Mouse (Mus musculus): ENCODE measurements around the gene Tnxb. TPM values are rescaled to one million over a fixed set of nuclear protein-coding genes. Genes with fewer than 3 reads are reported as not detected.

Tnxb gene
- polyA plus RNA-seq, 1 experiment from 2014 or later, result 1.9 TPM

GRCm38 (mm10) chr17:34684253-34684893, 14.0 kb downstream of the Tnxb start:
- no peaks in the 10 kb centered on the region for H3K27me3 ChIP-seq (ENCODE audit: control insufficient read depth, insufficient read depth, low read length)
- WGBS, result 30% methylated on average over 9 of the region's 9 CpGs
- no peak overlapping the region for H3K9ac ChIP-seq (ENCODE audit: low read length)
- TF ChIP-seq CTCF (IDR thresholded peaks at IDR 0.05; ENCODE audit: low read depth), result no peak
- no peak for TF ChIP-seq EP300 (optimal IDR thresholded peaks at IDR 0.05)
- H3K27ac ChIP-seq (replicated peaks), result peak overlapping the region; percentile 88
- H3K36me3 ChIP-seq (ENCODE audit: control insufficient read depth, insufficient read depth, low read length), result no peaks in the 10 kb centered on the region; the same call in 1 of the 2 replicates
- DNase-seq (ENCODE audit: low spot score) (peak; percentile 49), ATAC-seq (ENCODE audit: low FRiP score, low TSS enrichment) (peak; percentile 69)
- no peak overlapping the region for H3K4me3 ChIP-seq (ENCODE audit: low read depth, low read length)
- no peak overlapping the region for H3K4me2 ChIP-seq (replicated peaks; ENCODE audit: low read depth)
- H3K4me1 ChIP-seq (replicated peaks; ENCODE audit: control insufficient read depth, insufficient read depth), result peaks cover 18% of the 10 kb centered on the region
- no peaks in the 10 kb centered on the region for H3K9me3 ChIP-seq (ENCODE audit: control insufficient read depth, low read length)

GRCm38 (mm10) chr17:34685120-34686110, 15.1 kb downstream of the Tnxb start:
- H3K9ac ChIP-seq (ENCODE audit: low read length), result no peak overlapping the region; the same call in 1 of the 2 replicates
- no peak overlapping the region for H3K4me3 ChIP-seq (ENCODE audit: low read depth, low read length)
- H3K9me3 ChIP-seq (ENCODE audit: control insufficient read depth, low read length), result no peaks in the 10 kb centered on the region
- H3K27me3 ChIP-seq (ENCODE audit: control insufficient read depth, insufficient read depth, low read length), result no peaks in the 10 kb centered on the region
- H3K4me2 ChIP-seq (replicated peaks; ENCODE audit: low read depth), result 0 out of 2 replicates have a peak overlapping the region, but pooled peaks have one; percentile 5
- DNase-seq (ENCODE audit: low spot score) (peak; percentile 57), ATAC-seq (ENCODE audit: low FRiP score, low TSS enrichment) (peak; percentile 73)
- H3K36me3 ChIP-seq (ENCODE audit: control insufficient read depth, insufficient read depth, low read length), result no peaks in the 10 kb centered on the region; the same call in 1 of the 2 replicates
- H3K4me1 ChIP-seq (replicated peaks; ENCODE audit: control insufficient read depth, insufficient read depth), result peaks cover 18% of the 10 kb centered on the region
- TF ChIP-seq CTCF (IDR thresholded peaks at IDR 0.05; ENCODE audit: low read depth) (no peak), EP300 (optimal IDR thresholded peaks at IDR 0.05) (no peak)
- 50% methylated on average over 28 of the region's 28 CpGs for WGBS
- H3K27ac ChIP-seq (replicated peaks), result peak overlapping the region; percentile 88

GRCm38 (mm10) chr17:34688889-34689288, 18.6 kb downstream of the Tnxb start:
- no peaks in the 10 kb centered on the region; the same call in 1 of the 2 replicates for H3K36me3 ChIP-seq (ENCODE audit: control insufficient read depth, insufficient read depth, low read length)
- no peak overlapping the region for H3K4me2 ChIP-seq (replicated peaks; ENCODE audit: low read depth)
- peaks cover 13% of the 10 kb centered on the region for H3K4me1 ChIP-seq (replicated peaks; ENCODE audit: control insufficient read depth, insufficient read depth)
- H3K4me3 ChIP-seq (ENCODE audit: low read depth, low read length), result no peak overlapping the region
- H3K27ac ChIP-seq (replicated peaks), result no peak overlapping the region
- DNase-seq (ENCODE audit: low spot score) (no peak), ATAC-seq (ENCODE audit: low FRiP score, low TSS enrichment) (no peak)
- 90% methylated on average over 7 of the region's 7 CpGs for WGBS
- no peaks in the 10 kb centered on the region for H3K27me3 ChIP-seq (ENCODE audit: control insufficient read depth, insufficient read depth, low read length)
- H3K9ac ChIP-seq (ENCODE audit: low read length), result no peak overlapping the region
- TF ChIP-seq CTCF (IDR thresholded peaks at IDR 0.05; ENCODE audit: low read depth) (no peak), EP300 (optimal IDR thresholded peaks at IDR 0.05) (no peak)
- H3K9me3 ChIP-seq (ENCODE audit: control insufficient read depth, low read length), result no peaks in the 10 kb centered on the region

GRCm38 (mm10) chr17:34690458-34690857, 20.1 kb downstream of the Tnxb start:
- no peak overlapping the region for H3K27ac ChIP-seq (replicated peaks)
- H3K4me3 ChIP-seq (ENCODE audit: low read depth, low read length), result no peak overlapping the region
- TF ChIP-seq CTCF (IDR thresholded peaks at IDR 0.05; ENCODE audit: low read depth), result no peak
- no peak for TF ChIP-seq EP300 (optimal IDR thresholded peaks at IDR 0.05)
- ATAC-seq (ENCODE audit: low FRiP score, low TSS enrichment) (no peak), DNase-seq (ENCODE audit: low spot score) (no peak)
- 38% methylated on average over 4 of the region's 4 CpGs for WGBS
- H3K9me3 ChIP-seq (ENCODE audit: control insufficient read depth, low read length), result no peaks in the 10 kb centered on the region
- H3K4me2 ChIP-seq (replicated peaks; ENCODE audit: low read depth), result no peak overlapping the region
- H3K36me3 ChIP-seq (ENCODE audit: control insufficient read depth, insufficient read depth, low read length), result no peaks in the 10 kb centered on the region; the same call in 1 of the 2 replicates
- H3K9ac ChIP-seq (ENCODE audit: low read length), result no peak overlapping the region
- no peaks in the 10 kb centered on the region for H3K27me3 ChIP-seq (ENCODE audit: control insufficient read depth, insufficient read depth, low read length)
- 0 out of 2 replicates have a peak, but pooled peaks cover 3% of the 10 kb centered on the region for H3K4me1 ChIP-seq (replicated peaks; ENCODE audit: control insufficient read depth, insufficient read depth)

DNA sequence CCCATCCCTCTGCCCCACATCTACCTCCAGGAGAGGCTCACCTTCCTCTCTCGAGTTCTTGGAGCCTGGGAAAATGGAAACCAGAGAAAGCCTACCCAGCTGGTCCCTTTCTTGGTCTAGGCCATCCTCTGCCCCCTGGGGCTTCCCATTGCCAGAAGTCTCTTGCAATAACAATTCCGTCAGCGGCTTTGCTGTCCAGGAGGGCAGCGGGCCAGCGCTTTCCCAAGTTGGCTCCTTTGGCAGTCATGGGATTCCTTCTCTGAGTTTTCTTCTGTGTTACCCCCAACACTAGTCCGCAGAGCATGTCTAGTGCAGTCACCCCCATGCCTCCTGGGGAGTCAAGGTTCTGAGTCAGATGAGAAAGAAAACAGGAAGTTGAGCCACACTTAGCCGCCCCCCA, 22.6 kb downstream of the Tnxb start:
- Histone ChIP-seq H3K4me3 (ENCODE audit: low read depth, low read length) (no peak overlapping the region), H3K9me3 (ENCODE audit: control insufficient read depth, low read length) (no peaks in the 10 kb centered on the region), H3K27ac (replicated peaks) (no peak overlapping the region), H3K4me2 (replicated peaks; ENCODE audit: low read depth) (no peak overlapping the region), H3K9ac (ENCODE audit: low read length) (no peak overlapping the region), H3K27me3 (ENCODE audit: control insufficient read depth, insufficient read depth, low read length) (no peaks in the 10 kb centered on the region), H3K36me3 (ENCODE audit: control insufficient read depth, insufficient read depth, low read length) (no peaks in the 10 kb centered on the region; the same call in 1 of the 2 replicates), H3K4me1 (replicated peaks; ENCODE audit: control insufficient read depth, insufficient read depth) (no peaks in the 10 kb centered on the region)
- WGBS, result 68% methylated on average over 7 of the region's 7 CpGs
- no peak for TF ChIP-seq EP300 (optimal IDR thresholded peaks at IDR 0.05)
- TF ChIP-seq CTCF (IDR thresholded peaks at IDR 0.05; ENCODE audit: low read depth), result no peak
- DNase-seq (ENCODE audit: low spot score), result no peak
- ATAC-seq (ENCODE audit: low FRiP score, low TSS enrichment), result no peak

Measured in stomach, postnatal 0 days (tissue).